Mouse (Mus musculus): ENCODE results near the gene Ptprg.
A peak's percentile ranks its signal among the peaks of the same experiment; 100 is the strongest.

Gene Ptprg

DNA sequence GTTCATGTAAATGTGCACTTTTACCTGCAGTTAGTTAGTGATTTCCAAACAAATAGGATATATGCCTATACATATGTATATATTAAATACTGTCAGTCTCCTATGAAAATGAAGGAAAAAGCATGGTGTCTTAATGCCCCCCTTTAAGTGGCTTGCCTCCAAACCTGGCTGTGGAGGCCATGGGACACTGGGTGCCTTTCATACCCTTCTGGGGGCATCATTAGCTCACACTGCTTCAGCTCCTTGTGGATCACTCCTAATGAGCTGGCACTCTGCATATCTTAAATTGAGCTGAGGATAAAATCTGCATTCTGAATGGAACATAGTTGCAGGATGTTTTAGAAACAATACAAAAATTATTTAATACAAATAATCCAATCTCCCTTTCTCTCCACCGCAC lies 136.7 kb downstream of the Ptprg start:
- no peak for DNase-seq

DNA sequence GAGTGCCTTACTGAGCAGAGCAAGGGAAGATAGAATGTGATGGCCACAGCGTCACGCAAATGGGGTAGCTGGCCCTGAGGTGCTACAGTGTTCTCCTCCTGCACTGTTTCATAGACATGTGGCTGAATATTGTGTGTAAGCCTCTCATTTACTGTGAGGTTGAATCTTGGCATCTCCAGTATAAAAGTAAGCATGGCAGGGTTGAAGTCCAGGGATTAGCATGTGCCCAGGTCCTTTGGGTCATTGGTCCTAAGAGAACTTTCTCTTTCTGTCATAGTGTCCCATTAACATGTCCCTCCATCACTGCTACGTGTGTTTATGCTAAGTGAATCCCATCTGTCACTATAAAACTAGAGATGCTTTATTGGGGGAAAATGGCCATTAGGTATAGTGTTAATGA lies 138.2 kb downstream of the Ptprg start:
- no peak for DNase-seq

DNA sequence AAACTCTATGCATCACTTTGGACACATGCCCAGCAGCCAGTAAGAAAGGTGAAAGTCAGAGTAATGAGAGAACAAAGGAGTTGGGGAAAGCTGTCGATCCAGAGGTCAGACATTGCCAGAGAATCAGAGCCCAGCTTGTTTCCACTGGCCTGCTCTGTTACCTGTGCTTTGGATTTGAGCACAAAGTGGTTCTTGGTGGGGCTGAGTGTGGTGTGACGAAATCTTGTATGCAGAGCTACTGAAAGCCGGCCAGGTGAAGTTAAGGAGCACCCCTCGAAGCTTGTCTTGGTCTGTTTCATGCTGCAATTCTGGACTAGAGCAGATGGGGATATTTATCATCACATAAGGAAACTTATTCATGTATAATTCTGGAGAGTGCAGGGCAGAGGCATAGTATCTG lies 145.5 kb downstream of the Ptprg start:
- DNase-seq: no peak

- no peak for DNase-seq
Measured at GRCm38 (mm10) chr14:11699654-11700053, 146.3 kb downstream of the Ptprg start.

- no peak for DNase-seq
Measured at GRCm38 (mm10) chr14:11701516-11702249, 148.4 kb downstream of the Ptprg start.

GRCm38 (mm10) chr14:11702770-11703477 lies 149.6 kb downstream of the Ptprg start:
- no peak for DNase-seq

- DNase-seq: no peak
Measured at GRCm38 (mm10) chr14:11704871-11705270, 151.5 kb downstream of the Ptprg start.

GRCm38 (mm10) chr14:11709352-11709751 lies 156.0 kb downstream of the Ptprg start:
- DNase-seq: no peak

DNA sequence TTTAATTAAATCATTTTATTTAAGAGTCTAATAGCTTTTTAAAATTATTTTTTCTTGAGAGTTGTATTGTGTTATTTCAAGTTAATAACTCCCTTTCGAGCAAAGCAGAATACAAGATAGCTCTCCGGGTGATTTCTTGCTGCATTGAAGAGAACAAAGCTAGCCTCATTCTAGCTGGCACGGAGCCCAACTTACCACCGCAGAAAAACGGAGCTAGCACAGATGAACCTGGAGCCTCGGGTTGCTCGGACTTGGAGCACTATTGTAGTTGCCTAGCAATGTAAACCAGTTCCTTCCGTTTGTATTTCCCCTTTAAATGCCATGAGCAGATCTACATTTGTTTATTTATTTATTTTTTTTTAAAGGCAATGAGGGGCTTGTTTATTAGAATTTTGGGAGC lies 156.5 kb downstream of the Ptprg start:
- DNase-seq: peak; percentile 65

- DNase-seq: peak; percentile 17
Measured at GRCm38 (mm10) chr14:11710410-11711122, 157.2 kb downstream of the Ptprg start.

GRCm38 (mm10) chr14:11712146-11712545 lies 158.8 kb downstream of the Ptprg start:
- no peak for DNase-seq

DNA sequence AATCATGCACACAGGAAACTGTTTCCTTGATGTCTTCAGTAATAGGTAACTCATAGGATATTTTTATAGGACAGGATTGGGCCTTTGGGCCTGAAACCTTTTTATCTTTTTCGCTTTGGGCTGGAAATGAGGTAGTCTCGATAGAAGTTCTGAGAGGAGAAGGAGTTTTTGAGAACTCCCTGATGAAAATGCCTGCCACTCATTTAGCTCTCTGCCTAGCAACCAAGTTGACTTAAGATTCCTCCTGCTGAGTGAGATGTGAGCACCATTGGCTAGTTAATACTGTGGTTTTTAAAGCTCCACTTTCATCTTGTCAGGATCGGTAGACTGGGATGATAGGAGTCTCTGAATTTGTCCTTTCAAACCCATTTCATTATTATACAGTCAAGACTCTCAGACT lies 162.9 kb downstream of the Ptprg start:
- DNase-seq: no peak

- no peak for DNase-seq
Measured at GRCm38 (mm10) chr14:11718201-11718600, 164.9 kb downstream of the Ptprg start.

- no peak for DNase-seq
Measured at GRCm38 (mm10) chr14:11719259-11719658, 165.9 kb downstream of the Ptprg start.

DNA sequence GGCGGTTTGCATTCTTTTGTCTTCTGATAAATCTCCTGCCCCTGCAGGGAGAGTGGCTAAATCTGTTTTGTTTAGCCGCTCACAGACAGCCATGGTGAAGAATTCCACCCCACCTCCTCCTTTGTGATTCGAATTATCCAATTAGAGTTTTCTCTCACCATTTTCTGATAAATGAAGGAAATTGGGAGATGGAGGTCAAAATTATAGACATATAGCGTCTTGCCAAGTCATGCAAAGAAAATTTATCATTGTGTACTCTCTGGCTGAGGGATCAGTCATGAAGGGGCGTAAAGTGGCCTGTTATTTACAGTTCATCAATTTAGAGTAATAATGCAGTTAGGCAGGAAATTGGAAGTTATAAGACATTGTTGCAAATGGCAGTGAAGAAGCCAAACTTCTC lies 168.8 kb downstream of the Ptprg start:
- no peak for DNase-seq

- no peak for DNase-seq
Measured at GRCm38 (mm10) chr14:11723876-11724275, 170.5 kb downstream of the Ptprg start.

- no peak for DNase-seq
Measured at GRCm38 (mm10) chr14:11731223-11731920, 178.0 kb downstream of the Ptprg start.

- DNase-seq: no peak
Measured at GRCm38 (mm10) chr14:11732376-11732775, 179.0 kb downstream of the Ptprg start.

- DNase-seq: no peak
Measured at GRCm38 (mm10) chr14:11743726-11744125, 190.4 kb downstream of the Ptprg start.

DNA sequence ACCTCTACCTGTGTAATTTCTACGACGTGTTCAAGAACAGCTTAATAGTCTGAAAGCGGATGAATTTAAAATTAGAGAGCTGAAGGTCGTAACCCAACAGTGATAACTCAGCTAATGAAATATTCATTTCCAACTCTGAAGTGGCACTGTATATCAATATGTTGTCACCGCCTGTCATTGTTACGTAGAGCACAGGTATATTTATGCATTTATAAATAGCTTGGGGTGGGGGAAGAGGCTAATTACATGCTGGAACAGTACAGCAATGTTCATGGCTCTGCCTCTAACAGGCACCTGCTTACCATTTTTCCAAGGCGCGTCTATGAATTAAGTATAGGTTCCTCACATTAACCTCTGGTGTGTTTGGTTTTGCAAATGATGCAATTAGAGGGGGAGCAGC lies 199.3 kb downstream of the Ptprg start:
- no peak for DNase-seq

- DNase-seq: no peak
Measured at GRCm38 (mm10) chr14:11754656-11755055, 201.3 kb downstream of the Ptprg start.

GRCm38 (mm10) chr14:11758185-11758584 lies 204.9 kb downstream of the Ptprg start:
- no peak for DNase-seq

DNA sequence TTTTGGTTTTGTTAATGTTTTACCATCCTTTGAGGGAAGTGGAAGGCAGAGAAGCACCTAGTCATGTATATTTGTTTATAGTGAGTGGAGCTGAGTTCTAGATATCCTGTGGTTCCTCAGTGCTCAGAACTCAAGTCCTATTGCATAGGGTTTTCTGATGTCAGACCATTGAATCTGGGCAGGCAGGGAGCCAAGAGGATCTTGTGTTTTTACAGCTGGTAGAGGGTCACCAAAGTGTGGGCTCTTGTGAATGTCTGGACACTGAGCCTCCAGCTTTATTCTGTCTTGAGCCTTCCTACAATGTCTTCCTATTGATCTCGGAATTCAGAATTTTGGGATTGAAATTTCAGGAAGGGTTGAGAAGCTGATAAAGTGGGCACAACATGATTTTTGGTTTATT lies 206.0 kb downstream of the Ptprg start:
- DNase-seq: no peak
